In genomic region chr7:118262409-118262808, GRCm38 (mm10) we compare ENCODE assay signal across 18 mouse cellular contexts. TPM values are rescaled to one million over a fixed set of nuclear protein-coding genes. Genes with fewer than 3 reads are reported as not detected.
DNase-seq lines count a peak whose midpoint lies in the region; ATAC-seq and TF ChIP-seq lines count a peak whose summit lies in the region.
"Had no signal": no experiment of that assay in that cellular context is flagged by ENCODE, and none has a peak within 500 bp of the region (broad histone marks: within the 10 kb centered on the region; RNA-seq: fewer than 3 reads in every experiment).

No protein-coding gene starts in this region.

- DNase-seq in testis, postnatal 14 days (ENCODE audit: low spot score): no peak
- DNase-seq in brain, adult 2 months (ENCODE audit: low read depth, low spot score): peak; percentile 45
- no peak for DNase-seq in stomach, postnatal 0 days (ENCODE audit: low spot score)
- DNase-seq in thymus, postnatal 4 days: peak; percentile 74
- no peak for DNase-seq in left cerebral cortex, postnatal 14 days (ENCODE audit: low spot score in 2 of 2)
- DNase-seq in gastrocnemius, adult 18-20 months (ENCODE audit: low spot score): no peak
- DNase-seq: adrenal gland, postnatal 14 days; cerebellum, postnatal 36 days; forebrain, postnatal 0 days; gastrocnemius, postnatal 10 days; heart, adult 18-20 months; kidney, adult 11 months; lung, postnatal 14 days had no signal

- 48% methylated on average over 5 of the region's 5 CpGs for WGBS in stomach, postnatal 0 days
- 80% methylated on average over 5 of the region's 5 CpGs for WGBS in midbrain, embryonic 13.5 days

- no peak overlapping the region for H3K4me2 ChIP-seq in stomach, postnatal 0 days (replicated peaks; ENCODE audit: low read depth)
- H3K4me2 ChIP-seq in midbrain, embryonic 13.5 days (replicated peaks): no peak overlapping the region
- H3K4me2 ChIP-seq: liver, embryonic 15.5 days had no signal

- H3K9ac ChIP-seq in stomach, postnatal 0 days (ENCODE audit: low read length): no peak overlapping the region
- H3K9ac ChIP-seq in midbrain, embryonic 13.5 days (replicated peaks): no peak overlapping the region
- H3K9ac ChIP-seq: forebrain, postnatal 0 days; liver, embryonic 15.5 days had no signal

- 0 out of 2 replicates have a peak, but pooled peaks have one; percentile 22 for TF ChIP-seq POLR2A in testis, adult 2 months (IDR thresholded peaks at IDR 0.05; ENCODE audit: control insufficient read depth, low read depth, low read length)

- ATAC-seq in stomach, postnatal 0 days (ENCODE audit: low FRiP score, low TSS enrichment): peak; percentile 53; the same call in 1 of the 2 replicates
- no peak for ATAC-seq in midbrain, embryonic 13.5 days
- ATAC-seq: forebrain, postnatal 0 days had no signal

- H3K9me3 ChIP-seq in stomach, postnatal 0 days (ENCODE audit: control insufficient read depth, low read length): no peaks in the 10 kb centered on the region
- no peaks in the 10 kb centered on the region for H3K9me3 ChIP-seq in midbrain, embryonic 13.5 days
- H3K9me3 ChIP-seq: liver, embryonic 15.5 days had no signal

- H3K4me3 ChIP-seq in testis, adult 2 months (ENCODE audit: control insufficient read depth, low read depth, low read length): no peak overlapping the region; the same call in 1 of the 2 replicates
- no peak overlapping the region for H3K4me3 ChIP-seq in stomach, postnatal 0 days (ENCODE audit: low read depth, low read length)
- no peak overlapping the region for H3K4me3 ChIP-seq in midbrain, embryonic 13.5 days (replicated peaks)
- H3K4me3 ChIP-seq: liver, embryonic 15.5 days had no signal

- no peak for TF ChIP-seq CTCF in testis, adult 2 months (IDR thresholded peaks at IDR 0.05; ENCODE audit: control insufficient read depth, insufficient read depth, insufficient replicate concordance, low read depth, low read length)
- no peak for TF ChIP-seq CTCF in stomach, postnatal 0 days (IDR thresholded peaks at IDR 0.05; ENCODE audit: low read depth)

- H3K4me1 ChIP-seq in testis, adult 2 months (ENCODE audit: control insufficient read depth, insufficient read depth, low read length): no peaks in the 10 kb centered on the region
- H3K4me1 ChIP-seq in stomach, postnatal 0 days (replicated peaks; ENCODE audit: control insufficient read depth, insufficient read depth): no peaks in the 10 kb centered on the region
- H3K4me1 ChIP-seq in midbrain, embryonic 13.5 days (replicated peaks): no peaks in the 10 kb centered on the region

- H3K36me3 ChIP-seq in testis, adult 2 months (ENCODE audit: control insufficient read depth, insufficient read depth, low read length): no peaks in the 10 kb centered on the region
- H3K36me3 ChIP-seq in stomach, postnatal 0 days (ENCODE audit: control insufficient read depth, insufficient read depth, low read length): no peaks in the 10 kb centered on the region
- no peaks in the 10 kb centered on the region for H3K36me3 ChIP-seq in midbrain, embryonic 13.5 days
- H3K36me3 ChIP-seq: liver, embryonic 15.5 days had no signal

- no peak for TF ChIP-seq EP300 in stomach, postnatal 0 days (optimal IDR thresholded peaks at IDR 0.05)

- intact Hi-C loops in left cerebral cortex, postnatal 14 days (cut with DNase I): no loop called here

- H3K27me3 ChIP-seq in testis, adult 2 months (ENCODE audit: control insufficient read depth, insufficient read depth, low read length): no peaks in the 10 kb centered on the region
- H3K27me3 ChIP-seq in stomach, postnatal 0 days (ENCODE audit: control insufficient read depth, insufficient read depth, low read length): no peaks in the 10 kb centered on the region
- H3K27me3 ChIP-seq in midbrain, embryonic 13.5 days: no peaks in the 10 kb centered on the region
- H3K27me3 ChIP-seq: CH12.LX; liver, embryonic 15.5 days had no signal

- no peak overlapping the region for H3K27ac ChIP-seq in testis, adult 2 months (ENCODE audit: control insufficient read depth, insufficient read depth, low read depth, low read length)
- H3K27ac ChIP-seq in stomach, postnatal 0 days (replicated peaks): no peak overlapping the region
- no peak overlapping the region for H3K27ac ChIP-seq in midbrain, embryonic 13.5 days
- H3K27ac ChIP-seq: kidney, postnatal 0 days; liver, embryonic 15.5 days had no signal

RNA-seq across cellular contexts. Expression of gene Smg1, which starts 18.9 kb away (rescaled TPM):
- 36.0 and 43.7 TPM in 2 replicates for polyA plus RNA-seq in testis, adult 2 months (2012; rRNA removed)
- polyA plus RNA-seq in stomach, postnatal 0 days (2015; fragmentation: Nextera tagmentation; extraction: Ambion mirVana): 6.4 and 8.5 TPM in 2 replicates
- 10 to 100 TPM; 61.1 to 67.2 TPM for total RNA-seq in left cerebral cortex, postnatal 14 days (2021)
- 19.0 and 21.1 TPM in 2 replicates for polyA plus RNA-seq in midbrain, embryonic 13.5 days (2015; fragmentation: Nextera tagmentation; extraction: Ambion mirVana)
- 10 to 100 TPM; 19.5 to 23.6 TPM for total RNA-seq in gastrocnemius, adult 18-20 months (2021)

Comparison
In these comparisons a context has a peak if more than half of its experiments do, and no peak if none do; other contexts are left out.
1. DNase-seq: peak in brain, adult 2 months (single experiment) and thymus, postnatal 4 days (single experiment); none in testis, postnatal 14 days (single experiment), stomach, postnatal 0 days (single experiment), left cerebral cortex, postnatal 14 days (0 of 2) and gastrocnemius, adult 18-20 months (single experiment).